Mouse (Mus musculus) cortical plate, adult 2 months (tissue): ENCODE measurements around the gene Myoz1.

ENCODE experiments used
- CTCF ChIP-seq: fragments of 200-500 bp; IDR thresholded peaks from 2 replicates; pipeline ENCODE4 v1.5.1; 2011; ENCODE audit warnings: mild to moderate bottlenecking, control low read depth, low read length; ENCODE audit not compliant: insufficient read depth; ENCODE audit errors: extremely low read depth
- POLR2A ChIP-seq: fragments of 200-500 bp; IDR thresholded peaks from 2 replicates; pipeline ENCODE4 v1.6.1; 2011; ENCODE audit warnings: mild to moderate bottlenecking, low read length, control low read depth; ENCODE audit not compliant: insufficient read depth; ENCODE audit errors: extremely low read depth

DNA sequence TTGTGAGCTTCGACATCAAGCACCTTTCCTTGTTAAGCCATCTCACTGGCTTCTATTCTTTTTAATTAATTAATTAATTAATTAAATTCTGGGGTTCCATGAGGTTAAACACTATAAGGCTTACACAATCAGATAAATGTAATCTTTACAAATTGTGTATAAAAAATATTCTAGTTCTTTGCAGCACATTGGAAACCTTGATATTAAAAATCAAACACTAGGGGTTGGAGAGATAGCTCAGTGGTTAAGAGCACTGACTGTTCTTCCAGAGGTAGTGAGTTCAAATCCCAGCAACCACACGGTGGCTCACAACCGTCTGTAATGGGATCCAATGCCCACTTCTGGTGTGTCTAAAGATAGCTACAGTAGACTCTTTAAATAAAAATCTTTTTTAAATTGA, 33.4 kb downstream of the Myoz1 start:
- TF ChIP-seq POLR2A (no peak), CTCF (no peak)
